Mouse (Mus musculus): ENCODE measurements around the gene Zfp652.

Gene Zfp652

GRCm38 (mm10) chr11:95832129-95833005, 119.9 kb downstream of the Zfp652 start:
- no peak for DNase-seq

- DNase-seq = no peak
Measured at GRCm38 (mm10) chr11:95833006-95833570, 120.6 kb downstream of the Zfp652 start.

- DNase-seq = no peak
Measured at GRCm38 (mm10) chr11:95833631-95834142, 121.2 kb downstream of the Zfp652 start.

- peak; percentile 43 for DNase-seq
Measured at GRCm38 (mm10) chr11:95834143-95834667, 121.7 kb downstream of the Zfp652 start.

GRCm38 (mm10) chr11:95834742-95835710, 122.6 kb downstream of the Zfp652 start:
- DNase-seq = no peak

- DNase-seq = no peak
Measured at GRCm38 (mm10) chr11:95835832-95836231, 123.4 kb downstream of the Zfp652 start.

- peak; percentile 49 for DNase-seq
Measured at GRCm38 (mm10) chr11:95836433-95836832, 124.0 kb downstream of the Zfp652 start.

- DNase-seq = peak; percentile 94
Measured at GRCm38 (mm10) chr11:95837059-95837458, 124.6 kb downstream of the Zfp652 start, which contains the start of gene Gngt2. Gene Gngt2 (plus strand): TSS chr11:95837216.

- no peak for DNase-seq
Measured at GRCm38 (mm10) chr11:95838598-95838997, 126.1 kb downstream of the Zfp652 start.

GRCm38 (mm10) chr11:95838999-95839868, 126.8 kb downstream of the Zfp652 start:
- DNase-seq = no peak

- DNase-seq = no peak
Measured at GRCm38 (mm10) chr11:95840694-95841497, 128.4 kb downstream of the Zfp652 start.

GRCm38 (mm10) chr11:95841498-95841830, 129.0 kb downstream of the Zfp652 start:
- DNase-seq = no peak

GRCm38 (mm10) chr11:95842074-95842681, 129.7 kb downstream of the Zfp652 start, which contains the start of gene Abi3:
Gene Abi3 (minus strand): TSS chr11:95842476.
- peak; percentile 75 for DNase-seq

- no peak for DNase-seq
Measured at GRCm38 (mm10) chr11:95842953-95843352, 130.5 kb downstream of the Zfp652 start.

- no peak for DNase-seq
Measured at GRCm38 (mm10) chr11:95843421-95843950, 131.0 kb downstream of the Zfp652 start.

GRCm38 (mm10) chr11:95844935-95845334, 132.5 kb downstream of the Zfp652 start:
- no peak for DNase-seq

- no peak for DNase-seq
Measured at GRCm38 (mm10) chr11:95850898-95851297, 138.4 kb downstream of the Zfp652 start.

GRCm38 (mm10) chr11:95853684-95854083, 141.2 kb downstream of the Zfp652 start:
- peak; percentile 82 for DNase-seq

- DNase-seq = no peak
Measured at GRCm38 (mm10) chr11:95857306-95857705, 144.8 kb downstream of the Zfp652 start.

Data from kidney, postnatal 14 days (tissue).